Mouse (Mus musculus): ENCODE data around the gene Slirp. TPM values are rescaled to one million over a fixed set of nuclear protein-coding genes. Genes with fewer than 3 reads are reported as not detected.
A peak's percentile ranks its signal among the peaks of the same experiment; 100 is the strongest.
"Not testable (repeated sequence)": the region's sequence is repeated elsewhere in the genome, so short reads cannot be mapped to it uniquely, and the experiment has no call there.

Gene Slirp
- total and polyA plus RNA-seq, 3 experiments, result 5.1 to 188 (median 182) TPM

DNA sequence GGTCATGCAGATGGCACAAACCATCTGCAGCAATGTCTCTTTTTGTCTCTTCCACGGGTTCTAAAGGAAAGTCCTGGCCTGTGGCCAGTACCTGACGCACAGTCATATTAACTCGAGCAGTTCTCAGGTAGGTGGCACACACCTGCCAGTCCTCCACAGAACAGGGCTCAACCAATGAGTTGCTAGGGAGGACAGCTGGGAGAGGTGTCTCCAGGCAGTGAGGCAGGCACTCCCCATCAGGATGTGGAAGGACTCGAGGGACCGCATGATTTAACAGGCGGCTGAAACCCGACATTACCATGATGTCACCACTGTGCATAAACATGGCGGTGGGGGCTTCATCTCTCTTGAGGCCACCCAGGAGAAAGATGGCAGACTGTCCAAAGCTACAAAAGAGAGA is 14.8 kb upstream of the Slirp start:
- no peak for DNase-seq

GRCm38 (mm10) chr12:87442177-87443114 is 1.2 kb upstream of the Slirp start:
- DNase-seq, result no peak

- DNase-seq, result no peak
Observed at GRCm38 (mm10) chr12:87443115-87443699, 489 bp upstream of the Slirp start.

GRCm38 (mm10) chr12:87444211-87444610 is 515 bp downstream of the Slirp start:
- no peak for DNase-seq

GRCm38 (mm10) chr12:87449456-87449855 is 5.8 kb downstream of the Slirp start:
- no peak for DNase-seq

- DNase-seq, result no peak
Observed at GRCm38 (mm10) chr12:87464678-87465297, 21.1 kb downstream of the Slirp start.

GRCm38 (mm10) chr12:87470263-87471136 is 26.8 kb downstream of the Slirp start:
- DNase-seq, result peak; percentile 11

GRCm38 (mm10) chr12:87471421-87471963 is 27.8 kb downstream of the Slirp start:
- no peak for DNase-seq

GRCm38 (mm10) chr12:87471964-87472786 is 28.5 kb downstream of the Slirp start, which contains the start of gene Snw1:
Gene Snw1 (minus strand): TSS chr12:87472274.
- peak; percentile 95 for DNase-seq

DNA sequence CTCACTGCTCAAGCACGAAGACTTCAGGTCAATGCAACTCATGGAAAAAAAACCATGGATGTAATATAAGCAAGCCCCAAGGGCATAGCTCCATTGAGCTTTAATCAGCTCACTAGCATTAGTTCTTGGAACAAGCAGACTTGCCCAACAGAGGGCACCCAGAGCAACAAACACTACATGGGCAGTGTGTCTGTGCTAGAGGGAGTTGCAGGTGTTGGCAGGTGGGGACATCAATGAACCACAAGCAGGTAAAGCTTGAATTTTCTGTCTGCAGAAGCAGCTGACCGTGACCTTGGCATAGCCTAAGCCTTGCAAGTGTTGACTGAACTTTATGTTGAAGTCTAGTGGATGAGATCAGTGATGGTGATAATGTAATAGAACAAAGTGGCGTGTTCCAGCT is 31.1 kb downstream of the Slirp start:
- no peak for DNase-seq

- DNase-seq, result not testable (repeated sequence)
Observed at GRCm38 (mm10) chr12:87482482-87482881, 38.8 kb downstream of the Slirp start.

DNA sequence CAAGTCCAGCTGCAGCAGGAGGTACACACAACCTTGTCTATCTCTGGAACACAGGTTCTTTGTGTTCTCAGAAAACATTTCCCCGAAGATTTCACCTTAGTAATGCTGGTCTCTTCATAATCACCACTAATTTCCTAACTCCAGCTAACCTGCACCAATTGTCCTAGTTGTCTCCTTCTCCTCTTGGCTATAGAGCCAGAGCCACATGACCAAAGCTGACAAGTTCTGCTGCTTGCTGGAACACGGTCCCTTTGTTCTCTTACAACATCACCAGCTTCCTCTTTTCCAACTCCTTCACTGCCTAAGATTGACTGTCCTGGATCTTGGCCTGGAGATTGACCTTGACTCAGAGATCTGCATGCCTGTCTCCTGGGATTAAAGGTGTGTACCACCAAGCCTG is 45.0 kb downstream of the Slirp start:
- DNase-seq, result not testable (repeated sequence)

DNA sequence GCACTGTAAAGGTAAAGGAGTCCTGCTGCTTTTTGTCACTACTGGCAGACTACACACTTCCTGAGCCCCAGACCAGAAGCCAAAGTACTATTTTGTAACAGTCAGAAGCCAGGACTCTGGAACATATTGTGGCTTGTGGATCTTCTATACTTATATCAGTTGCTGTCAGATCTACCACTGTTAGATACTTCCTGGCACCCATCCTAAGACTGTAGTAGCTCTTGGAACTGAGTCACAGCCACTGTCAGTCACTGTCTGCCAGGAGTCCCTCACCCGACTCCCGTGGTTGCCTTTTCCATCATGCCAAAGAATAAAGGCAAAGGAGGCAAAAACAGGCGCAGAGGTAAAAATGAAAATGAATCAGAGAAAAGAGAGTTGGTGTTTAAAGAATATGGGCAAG is 50.7 kb downstream of the Slirp start, which contains the start of gene Gm5788:
Gene Gm5788 (plus strand): TSS at position 301 of the 400 bp plus-strand sequence.
- not testable (repeated sequence) for DNase-seq

Small RNAs within 50 kb of the gene (microRNA-seq; reads per million reads assigned to microRNA genes)
- 64.6 to 226 reads per million in 2 experiments for gene Mir3068

Other genes with a start within 250 kb of the Slirp start
- gene Samd15, start 244.2 kb upstream of the Slirp start, total RNA-seq (2021), result 1 to 10 TPM; 1.8 to 2.9 TPM
- gene Samd15, start 244.2 kb upstream of the Slirp start, polyA plus RNA-seq (2012; rRNA removed), result 0.27 TPM in 1 of 2 replicates, not detected in the other
- gene Tmed8, start 243.4 kb upstream of the Slirp start, total RNA-seq (2021), result 10 to 100 TPM; 25.7 to 28.6 TPM
- gene Tmed8, start 243.4 kb upstream of the Slirp start, polyA plus RNA-seq (2012; rRNA removed), result 4.3 and 5.6 TPM in 2 replicates
- 1 to 10 TPM in 1 of 2 experiments, under 1 TPM in 1; 0.76 to 1.4 TPM for gene Noxred1, start 205.2 kb upstream of the Slirp start, total RNA-seq (2021)
- gene Noxred1, start 205.2 kb upstream of the Slirp start, polyA plus RNA-seq (2012; rRNA removed), result 0.22 TPM in 1 of 2 replicates, not detected in the other
- gene Vipas39, start 177.6 kb upstream of the Slirp start, total RNA-seq (2021), result 10 to 100 TPM; 38.0 to 40.9 TPM
- gene Vipas39, start 177.6 kb upstream of the Slirp start, polyA plus RNA-seq (2012; rRNA removed), result 14.1 and 14.2 TPM in 2 replicates
- gene Ahsa1, start 177.4 kb upstream of the Slirp start, total RNA-seq (2021), result 100 to 1,000 TPM; 160 to 227 TPM
- 33.4 and 41.8 TPM in 2 replicates for gene Ahsa1, start 177.4 kb upstream of the Slirp start, polyA plus RNA-seq (2012; rRNA removed)
- not detected for gene Ism2, start 144.2 kb upstream of the Slirp start, total RNA-seq (2021)
- 0.07 and 0.16 TPM in 2 replicates for gene Ism2, start 144.2 kb upstream of the Slirp start, polyA plus RNA-seq (2012; rRNA removed)
- 100 to 1,000 TPM; 176 to 197 TPM for gene Sptlc2, start 55.5 kb upstream of the Slirp start, total RNA-seq (2021)
- gene Sptlc2, start 55.5 kb upstream of the Slirp start, polyA plus RNA-seq (2012; rRNA removed), result 29.7 and 61.1 TPM in 2 replicates
- gene Alkbh1, start 121 bp downstream of the Slirp start, total RNA-seq (2021), result 10 to 100 TPM; 15.3 to 28.5 TPM
- 11.3 and 13.3 TPM in 2 replicates for gene Alkbh1, start 121 bp downstream of the Slirp start, polyA plus RNA-seq (2012; rRNA removed)
- 10 to 100 TPM; 60.7 to 75.1 TPM for gene Snw1, start 28.4 kb downstream of the Slirp start, total RNA-seq (2021)
- 2.1 and 2.3 TPM in 2 replicates for gene Snw1, start 28.4 kb downstream of the Slirp start, polyA plus RNA-seq (2012; rRNA removed)
- gene Gm5788, start 50.8 kb downstream of the Slirp start, total RNA-seq (2021), result not detected
- gene Gm5788, start 50.8 kb downstream of the Slirp start, polyA plus RNA-seq (2012; rRNA removed), result not detected in 2 replicates
- not detected for gene Gm8300, start 70.4 kb downstream of the Slirp start, total RNA-seq (2021)
- not detected in 2 replicates for gene Gm8300, start 70.4 kb downstream of the Slirp start, polyA plus RNA-seq (2012; rRNA removed)
- not detected for gene Oog1, start 158.8 kb downstream of the Slirp start, total RNA-seq (2021)
- not detected in 2 replicates for gene Oog1, start 158.8 kb downstream of the Slirp start, polyA plus RNA-seq (2012; rRNA removed)
- gene Gm4027, start 175.0 kb downstream of the Slirp start, total RNA-seq (2021), result not detected
- not detected in 2 replicates for gene Gm4027, start 175.0 kb downstream of the Slirp start, polyA plus RNA-seq (2012; rRNA removed)
- not detected for gene Gm16381, start 200.7 kb downstream of the Slirp start, total RNA-seq (2021)
- not detected in 2 replicates for gene Gm16381, start 200.7 kb downstream of the Slirp start, polyA plus RNA-seq (2012; rRNA removed)